Mouse (Mus musculus) 3T3-L1 (cell line): ENCODE results near the gene Lgi2.
A peak's percentile ranks its signal among the peaks of the same experiment; 100 is the strongest.

Source experiments
- DNase-seq: peaks from one replicate; pipeline ENCODE4 v3.0.0-alpha.2; 2015; ENCODE audit warnings: low read depth, low spot score

Lgi2 gene

DNA sequence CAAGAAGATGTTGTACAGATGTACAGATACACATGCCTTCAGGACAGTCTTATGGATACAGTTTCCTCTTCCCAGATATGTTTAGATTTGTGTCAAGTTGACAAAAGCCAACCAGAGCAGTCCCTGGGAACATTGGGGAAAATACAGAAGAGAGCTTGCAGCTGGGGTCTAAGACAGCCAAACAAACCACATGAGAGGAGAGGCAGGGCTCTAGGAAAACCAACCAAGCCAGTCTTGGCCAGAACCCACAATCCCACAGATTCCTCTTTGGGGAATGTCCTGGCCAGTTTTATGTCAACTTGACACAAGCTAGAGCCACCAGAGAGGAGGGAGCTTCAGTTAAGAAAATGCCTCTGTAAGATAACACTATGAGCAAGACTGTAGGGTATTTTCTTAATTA lies 26.8 kb downstream of the Lgi2 start:
- peak; percentile 13 for DNase-seq

DNA sequence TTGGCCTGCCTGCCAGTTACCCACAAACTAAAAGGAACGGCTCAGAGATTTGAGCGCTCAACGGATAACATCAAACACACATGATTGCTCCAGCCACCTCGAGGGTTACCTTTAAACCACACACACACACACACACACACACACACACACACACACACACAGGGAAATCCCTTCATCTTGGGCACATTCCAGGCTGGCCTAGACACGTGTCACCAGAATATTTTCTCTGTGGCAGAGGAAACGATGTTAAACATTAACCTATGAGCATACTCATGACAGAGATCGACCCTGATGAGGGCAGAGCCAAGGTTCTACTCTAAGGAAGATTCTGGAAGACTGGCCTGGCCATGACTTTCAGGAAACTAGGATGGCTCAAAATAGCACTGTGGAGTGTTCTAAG lies 29.2 kb downstream of the Lgi2 start:
- DNase-seq = no peak

DNA sequence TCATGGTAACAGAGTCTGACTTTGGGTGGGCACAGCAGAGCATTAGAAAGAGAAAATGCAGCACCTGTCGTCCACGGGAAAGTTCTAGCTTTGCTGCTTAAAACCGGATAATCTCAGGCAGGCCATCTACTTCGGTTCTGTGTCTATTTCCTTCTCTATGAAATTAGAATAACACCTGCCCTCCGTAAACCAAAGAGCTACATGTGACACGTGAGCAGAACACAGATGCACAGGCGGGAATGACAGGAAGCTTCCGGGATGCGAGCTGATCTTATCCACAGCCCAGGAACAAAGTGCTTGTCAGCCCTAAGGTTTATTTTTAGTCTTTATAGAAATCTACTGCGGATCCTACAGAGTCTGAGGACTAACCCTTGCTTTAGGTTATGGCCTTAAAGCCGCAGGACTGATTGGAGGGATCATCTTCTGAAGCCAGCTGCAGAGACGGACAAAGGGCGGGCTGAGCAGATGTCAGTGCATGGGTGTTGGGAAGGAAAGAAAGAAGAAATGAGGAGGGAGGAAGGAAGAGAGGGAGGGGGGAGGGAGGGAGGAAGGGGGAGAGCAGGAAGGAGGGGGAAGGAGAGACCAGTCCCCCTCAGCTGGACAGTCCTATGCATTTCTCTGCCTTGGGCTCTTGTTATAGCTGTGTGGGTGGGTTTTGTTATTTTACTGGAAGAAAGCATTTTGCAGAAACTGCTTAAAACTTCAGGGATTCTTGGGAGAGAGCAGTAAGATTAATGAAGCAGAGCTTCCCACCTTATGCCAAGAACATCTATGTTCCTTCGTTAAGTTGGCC lies 31.3 kb downstream of the Lgi2 start:
- no peak for DNase-seq

DNA sequence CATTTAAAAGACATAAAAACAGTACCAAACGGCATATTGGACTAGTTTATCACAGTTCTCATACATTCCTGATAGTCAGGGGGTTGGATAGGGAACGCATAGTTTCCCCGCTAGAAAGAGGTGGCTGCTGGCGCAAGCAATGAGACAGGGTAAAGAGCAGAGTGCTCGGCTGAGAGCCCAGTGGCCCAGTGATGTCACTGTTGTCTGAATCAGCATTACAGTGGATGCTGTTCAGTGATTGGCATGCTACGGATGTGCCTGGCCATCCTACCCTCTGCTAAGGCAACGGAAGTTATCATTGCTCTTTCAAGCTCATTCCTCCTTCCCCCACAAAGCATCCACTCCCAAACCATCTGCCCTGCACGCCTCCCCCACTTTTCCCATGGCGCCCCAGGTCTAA lies 32.6 kb downstream of the Lgi2 start:
- DNase-seq = no peak

DNA sequence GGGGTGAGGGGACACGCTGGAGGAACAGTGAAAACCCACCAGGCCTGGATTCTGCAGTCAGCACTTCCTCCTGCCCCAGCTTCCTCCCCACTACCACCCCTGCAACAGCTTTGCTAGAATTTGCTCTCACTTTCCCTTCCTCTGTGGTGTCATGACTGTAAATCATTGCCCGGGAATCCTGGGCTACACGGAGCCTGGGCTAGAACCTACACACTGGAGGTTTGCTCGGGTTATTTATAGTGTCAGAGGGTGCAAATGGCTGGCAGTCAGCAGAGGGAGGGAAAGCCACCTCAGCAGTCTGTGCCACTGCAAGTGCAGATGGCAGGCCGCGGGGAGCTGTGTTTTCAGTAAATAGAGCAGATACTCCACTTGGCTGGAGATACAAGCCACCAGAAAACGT lies 37.7 kb downstream of the Lgi2 start:
- no peak for DNase-seq

DNA sequence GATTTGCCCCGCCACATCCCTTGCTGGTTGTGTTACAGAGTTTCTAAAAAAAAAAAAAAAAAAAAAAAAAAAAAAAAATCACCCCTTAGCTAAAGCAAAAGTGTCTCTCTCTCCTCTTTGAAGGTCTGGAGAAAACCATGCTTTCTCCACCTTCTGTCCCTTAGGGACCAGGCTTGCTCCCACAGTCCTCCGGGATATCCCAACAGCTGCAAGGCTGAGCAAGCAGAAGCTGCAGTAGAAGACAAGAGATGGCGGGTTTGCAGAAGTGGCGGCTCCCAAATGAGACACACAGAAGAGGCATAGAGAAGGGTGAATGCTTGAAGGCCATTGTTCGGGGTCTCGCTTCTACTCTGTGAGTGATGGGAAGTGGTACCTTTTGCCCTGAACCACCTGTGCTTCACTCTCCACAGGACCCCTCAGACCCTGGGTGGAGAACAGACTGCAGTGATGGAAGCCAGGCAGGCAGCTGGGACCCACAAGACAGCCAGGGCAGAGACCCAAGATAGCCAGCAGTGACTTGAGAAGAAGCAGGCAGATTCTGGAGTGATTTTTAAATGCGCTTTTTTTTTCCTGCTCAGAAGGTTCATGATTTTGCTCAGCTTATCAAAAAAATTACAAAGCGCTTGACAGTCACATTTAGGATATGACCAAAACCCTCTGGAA lies 39.8 kb downstream of the Lgi2 start:
- DNase-seq = no peak

DNA sequence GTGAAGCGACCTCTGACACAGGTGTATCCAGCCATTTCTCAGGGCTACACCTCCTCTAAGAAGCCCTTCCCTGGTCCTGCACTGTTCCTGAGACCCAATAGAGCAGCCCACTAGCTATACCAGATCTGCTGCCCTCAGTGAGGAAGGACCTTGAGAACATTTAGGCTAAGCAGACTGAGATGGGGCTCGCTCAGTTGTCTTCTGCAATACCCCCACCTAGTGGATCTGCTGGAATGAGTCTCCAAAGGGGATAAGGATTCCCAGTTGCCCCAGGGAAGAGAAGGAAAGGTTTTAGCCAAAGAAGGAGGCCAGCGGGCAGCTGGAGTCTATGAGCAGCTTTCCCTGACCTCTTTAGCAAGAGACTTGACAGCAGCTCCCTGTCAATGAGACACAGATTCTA lies 42.1 kb downstream of the Lgi2 start:
- peak; percentile 76 for DNase-seq

DNA sequence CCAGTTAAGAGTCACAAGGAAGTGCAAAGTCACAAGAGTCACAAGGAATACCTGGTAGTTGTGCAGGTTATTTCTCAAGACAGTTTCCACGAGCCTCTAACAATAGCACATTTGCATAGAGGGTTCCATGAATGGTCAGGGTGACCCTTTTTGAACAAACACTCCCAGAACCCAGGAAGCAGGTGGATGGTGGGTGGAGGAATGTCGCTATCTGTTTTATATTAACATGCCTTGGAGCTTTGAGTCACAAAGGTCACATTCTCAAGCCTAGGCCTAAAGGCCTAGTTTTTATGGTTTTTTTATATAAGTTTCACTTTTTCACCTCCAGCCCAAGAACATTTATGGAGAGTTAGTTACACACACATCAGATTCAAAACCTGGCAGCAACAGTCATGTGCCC lies 46.3 kb downstream of the Lgi2 start:
- DNase-seq = no peak

DNA sequence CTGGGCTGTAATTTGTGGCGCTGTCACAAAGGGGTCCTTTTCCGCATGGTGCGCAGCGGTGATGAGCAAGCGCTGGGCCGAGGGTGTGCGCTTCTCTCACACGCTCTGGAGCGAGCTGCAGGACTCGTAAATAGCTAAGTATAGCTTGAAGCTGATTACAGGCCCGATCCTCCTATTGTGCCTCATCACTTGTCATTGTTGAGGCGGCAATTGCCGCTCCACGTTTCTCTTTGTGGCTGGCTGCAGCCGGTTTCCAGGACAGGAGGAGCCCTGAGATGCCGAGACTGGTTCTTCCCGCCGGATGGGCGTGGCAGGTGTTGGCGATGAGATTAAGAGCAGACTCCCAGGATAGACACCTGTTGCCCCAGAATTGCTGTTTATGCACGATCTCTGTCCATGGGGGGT lies 50.2 kb downstream of the Lgi2 start:
- DNase-seq = no peak

DNA sequence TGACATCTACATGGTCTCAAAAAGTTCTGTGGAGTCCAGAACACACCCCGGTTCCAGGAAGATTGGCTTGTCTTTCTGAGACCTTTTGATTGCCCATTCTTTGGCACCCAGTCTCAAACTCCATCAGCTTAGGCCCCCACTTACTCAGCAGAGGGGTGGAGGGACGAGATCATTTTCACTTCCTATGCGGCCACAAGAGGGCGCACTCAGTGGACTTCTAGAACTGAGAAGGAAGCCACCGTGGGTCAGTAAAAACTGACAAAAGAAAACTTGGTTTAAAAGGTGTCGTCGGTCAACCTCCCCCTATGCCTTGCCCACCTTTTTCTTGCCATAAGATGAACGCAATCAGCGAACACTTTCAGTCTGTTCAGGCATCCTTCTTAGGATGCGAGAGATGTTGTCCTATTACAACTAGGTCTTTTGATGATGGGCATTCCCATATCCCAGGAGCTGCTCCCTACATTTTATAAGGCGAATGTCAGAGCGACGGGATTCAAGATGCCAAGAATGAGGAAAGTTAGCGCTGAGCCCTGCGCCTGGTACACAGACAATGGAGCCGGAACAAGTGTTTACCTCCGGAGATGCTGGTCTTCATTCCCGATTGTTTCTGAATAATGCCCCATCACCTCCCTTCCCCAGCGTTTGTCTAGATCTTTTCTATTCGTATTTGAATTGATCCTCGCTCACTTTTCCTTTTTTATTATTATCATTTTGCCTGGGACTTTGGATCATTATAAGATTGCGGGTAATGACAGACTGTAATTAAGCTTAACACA lies 50.8 kb downstream of the Lgi2 start:
- DNase-seq = peak; percentile 43

DNA sequence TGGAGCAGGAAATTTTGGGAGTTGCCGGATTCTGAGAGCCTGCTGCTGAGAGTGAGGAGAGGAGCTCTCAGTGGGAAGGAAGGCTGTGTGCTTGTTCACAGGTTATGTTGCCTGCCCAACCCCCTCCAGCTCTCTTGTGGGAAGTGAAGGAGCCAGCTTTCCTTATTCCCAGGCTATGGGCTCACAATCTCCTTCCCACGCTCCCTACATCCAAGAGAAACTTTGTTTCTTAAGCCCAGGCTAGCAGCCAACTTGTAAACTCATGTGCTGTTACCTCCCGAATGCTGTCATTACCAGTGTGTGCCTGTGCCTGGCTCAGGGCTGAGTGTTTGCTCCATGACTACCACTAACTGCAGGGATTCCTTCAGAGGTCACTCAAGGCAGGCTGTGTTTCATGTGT lies 55.2 kb downstream of the Lgi2 start:
- DNase-seq = no peak

DNA sequence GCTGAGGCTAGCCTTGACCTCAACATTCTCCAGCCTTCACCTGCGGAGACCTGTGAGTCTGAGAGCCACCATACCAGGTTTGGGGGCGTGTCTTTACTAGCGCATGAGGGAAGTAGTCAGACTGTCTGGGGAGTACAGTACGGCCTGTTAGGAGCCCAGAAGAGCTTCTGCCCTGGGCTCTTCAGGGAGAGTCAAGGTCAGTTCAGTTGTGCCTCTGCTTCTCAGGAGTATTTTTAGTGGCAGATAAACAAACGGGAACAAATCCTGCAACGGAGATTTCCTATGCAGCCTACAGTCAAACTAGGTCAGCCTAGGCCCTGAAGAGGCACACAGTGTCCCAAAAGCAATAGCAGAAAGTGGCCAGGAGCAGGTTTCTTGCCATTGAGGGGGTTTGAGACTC lies 56.8 kb downstream of the Lgi2 start:
- no peak for DNase-seq

DNA sequence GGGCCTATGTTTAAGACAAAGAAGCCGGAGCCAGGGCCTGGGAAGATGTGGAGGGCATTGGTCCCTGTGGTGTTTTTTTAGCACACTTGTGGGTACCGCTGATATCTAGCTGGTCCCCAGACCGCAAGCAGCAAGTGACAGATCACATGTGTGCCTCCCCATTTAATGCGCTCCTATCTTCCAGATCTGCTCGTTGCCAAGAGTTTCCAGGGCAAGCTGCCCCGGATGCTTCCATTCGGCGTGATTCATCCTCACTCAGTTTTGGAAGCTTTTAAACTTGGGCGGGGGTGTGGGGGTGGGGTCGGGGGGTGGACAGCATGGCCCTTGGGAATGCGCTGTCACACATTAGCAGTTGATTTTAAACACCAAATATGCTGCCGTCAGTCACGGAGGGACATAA lies 61.6 kb downstream of the Lgi2 start:
- no peak for DNase-seq

DNA sequence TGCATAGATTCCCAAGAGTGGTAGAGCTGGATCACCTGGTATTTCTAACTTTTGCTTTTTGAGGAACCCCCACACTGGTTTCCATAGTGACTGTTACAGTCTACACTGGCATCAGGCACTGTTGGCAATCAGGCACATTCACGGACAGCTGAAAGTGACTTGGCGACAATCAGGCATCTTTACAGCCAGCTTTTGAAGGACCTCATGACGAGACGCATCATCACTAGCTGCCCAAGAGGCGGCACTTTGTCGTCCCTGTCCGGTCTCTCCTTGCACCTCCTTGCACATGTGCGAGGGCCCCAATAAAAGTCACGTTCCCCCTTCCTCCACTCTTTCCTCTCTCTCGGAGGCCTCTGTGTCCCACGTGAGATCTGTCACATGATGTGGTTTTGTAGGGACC lies 62.1 kb downstream of the Lgi2 start:
- DNase-seq = no peak

DNA sequence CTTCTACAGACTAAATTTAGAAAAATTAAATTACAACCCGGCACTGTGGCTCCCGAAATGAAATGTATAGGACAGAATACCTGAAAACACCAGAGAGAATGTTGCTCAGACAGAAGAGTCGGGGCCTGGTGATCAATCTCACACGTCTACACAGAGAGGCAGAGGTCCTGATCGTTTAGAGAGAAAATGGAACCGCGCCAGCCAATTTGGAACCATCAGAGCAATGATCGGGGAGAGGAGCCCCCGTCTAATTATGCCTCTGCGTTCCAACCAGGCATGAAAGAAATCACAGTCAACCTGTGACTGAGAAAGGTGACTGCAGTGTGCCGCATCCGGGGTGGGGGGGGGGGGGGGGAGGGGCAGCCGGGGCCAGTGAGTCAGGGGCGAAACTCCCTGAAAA lies 70.6 kb downstream of the Lgi2 start:
- DNase-seq = no peak

DNA sequence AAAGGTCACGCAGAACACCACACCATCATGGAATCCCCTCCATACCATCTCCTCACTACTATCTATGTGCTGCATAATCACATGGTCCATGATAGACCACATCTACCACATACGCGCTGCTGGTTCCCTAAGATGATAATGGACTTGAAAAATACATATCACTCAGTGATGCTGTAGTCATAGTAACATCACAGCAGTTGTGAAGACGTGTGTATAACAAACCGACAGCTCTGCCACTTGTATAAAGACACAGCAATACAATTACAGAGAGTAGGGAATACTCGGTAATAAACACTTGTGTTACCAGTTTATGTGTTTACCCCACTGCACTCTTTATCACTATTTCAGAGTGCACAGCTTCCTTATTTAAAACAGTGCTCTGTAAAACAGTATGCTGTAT lies 74.8 kb downstream of the Lgi2 start:
- no peak for DNase-seq

DNA sequence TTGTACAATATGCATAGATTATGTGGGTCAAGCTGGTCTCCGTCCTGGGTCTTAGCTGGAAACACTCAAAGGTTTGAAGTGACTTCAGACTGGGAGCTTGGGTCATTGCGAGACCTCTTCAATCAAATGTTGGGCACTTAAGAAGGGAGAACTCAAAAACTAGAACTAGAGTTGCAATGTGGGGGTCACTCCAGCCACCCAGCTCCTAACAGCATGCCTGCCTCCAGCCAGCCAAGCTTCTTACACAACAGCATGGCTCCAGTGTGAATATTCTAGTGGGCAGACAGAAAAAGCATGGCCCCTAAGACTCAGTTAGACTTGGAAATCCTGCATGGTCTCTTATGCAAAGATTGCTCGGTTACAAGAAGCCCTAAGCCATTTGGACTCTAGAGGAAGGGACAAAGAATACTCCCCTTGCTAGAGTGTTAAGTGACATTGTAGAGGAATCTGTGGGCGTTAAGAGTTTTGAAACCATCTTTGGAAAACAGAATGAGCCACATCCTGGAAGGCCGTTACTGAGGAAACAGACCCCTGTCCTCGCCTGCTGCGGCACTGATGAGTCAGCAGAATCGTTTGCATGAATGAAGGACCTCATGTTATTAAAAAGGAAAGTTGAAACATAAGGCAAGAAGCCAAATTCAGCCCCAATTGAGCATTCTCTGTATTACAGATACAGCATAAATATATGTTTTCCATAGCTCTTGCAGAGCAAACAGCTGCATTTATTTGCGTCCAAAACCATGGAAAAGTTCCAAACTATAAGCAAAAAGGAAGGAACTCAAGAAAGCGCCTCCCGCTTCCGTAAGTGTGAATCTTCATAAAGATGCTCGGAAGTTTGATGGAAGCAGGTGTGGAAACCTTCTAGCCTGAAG lies 78.5 kb downstream of the Lgi2 start:
- DNase-seq = no peak
